Mouse (Mus musculus) liver, embryonic 16.5 days (tissue): ENCODE results near the gene Timm13. TPM values are rescaled to one million over a fixed set of nuclear protein-coding genes. Genes with fewer than 3 reads are reported as not detected.

ENCODE experiments used
- polyA plus RNA-seq: library from polyadenylated mRNA; unstranded; fragments of >200 nt; fragmentation: Nextera tagmentation; extraction: Ambion mirVana; gene quantifications from 2 replicates; pipeline ENCODE4 v1.2.1, GENCODE M21; 2015

Timm13 gene
- polyA plus RNA-seq, 1 experiment from 2014 or later, result 151 TPM

Other genes with a start within 250 kb of the Timm13 start
- gene Btbd2, start 243.9 kb downstream of the Timm13 start, polyA plus RNA-seq, result 2.8 and 5.1 TPM in 2 replicates
- 41.5 and 54.4 TPM in 2 replicates for gene Mknk2, start 222.9 kb downstream of the Timm13 start, polyA plus RNA-seq
- 26.1 and 27.4 TPM in 2 replicates for gene Mob3a, start 199.0 kb downstream of the Timm13 start, polyA plus RNA-seq
- gene Izumo4, start 198.8 kb downstream of the Timm13 start, polyA plus RNA-seq, result 9.3 and 10.4 TPM in 2 replicates
- 20.9 and 21.2 TPM in 2 replicates for gene Ap3d1, start 158.7 kb downstream of the Timm13 start, polyA plus RNA-seq
- 6.0 and 7.5 TPM in 2 replicates for gene Dot1l, start 145.8 kb downstream of the Timm13 start, polyA plus RNA-seq
- gene Sf3a2, start 102.8 kb downstream of the Timm13 start, polyA plus RNA-seq, result 23.4 and 30.1 TPM in 2 replicates
- gene Plekhj1, start 102.3 kb downstream of the Timm13 start, polyA plus RNA-seq, result 61.4 and 64.7 TPM in 2 replicates
- gene Amh, start 95.7 kb downstream of the Timm13 start, polyA plus RNA-seq, result 0.08 TPM in 1 of 2 replicates, not detected in the other
- 0.54 and 1.2 TPM in 2 replicates for gene Jsrp1, start 87.5 kb downstream of the Timm13 start, polyA plus RNA-seq
- gene Oaz1, start 74.3 kb downstream of the Timm13 start, polyA plus RNA-seq, result 1,363 and 1,382 TPM in 2 replicates
- not detected in 2 replicates for gene Lingo3, start 56.9 kb downstream of the Timm13 start, polyA plus RNA-seq
- 92.5 and 108 TPM in 2 replicates for gene Lsm7, start 45.8 kb downstream of the Timm13 start, polyA plus RNA-seq
- gene Sppl2b, start 45.7 kb downstream of the Timm13 start, polyA plus RNA-seq, result 60.4 and 65.3 TPM in 2 replicates
- gene Tmprss9, start 29.1 kb downstream of the Timm13 start, polyA plus RNA-seq, result 0.04 TPM in 1 of 2 replicates, not detected in the other
- 10.3 TPM in 2 replicates for gene Lmnb2, start 17.3 kb upstream of the Timm13 start, polyA plus RNA-seq
- 4.0 and 5.0 TPM in 2 replicates for gene Gadd45b, start 29.1 kb upstream of the Timm13 start, polyA plus RNA-seq
- 0.36 and 0.44 TPM in 2 replicates for gene Gng7, start 114.0 kb upstream of the Timm13 start, polyA plus RNA-seq
- not detected in 2 replicates for gene Diras1, start 124.7 kb upstream of the Timm13 start, polyA plus RNA-seq
- 5.5 TPM in 2 replicates for gene Slc39a3, start 136.5 kb upstream of the Timm13 start, polyA plus RNA-seq
- gene Sgta, start 159.2 kb upstream of the Timm13 start, polyA plus RNA-seq, result 55.3 and 57.3 TPM in 2 replicates
- gene Thop1, start 169.1 kb upstream of the Timm13 start, polyA plus RNA-seq, result 15.5 and 16.6 TPM in 2 replicates
- gene Creb3l3, start 197.9 kb upstream of the Timm13 start, polyA plus RNA-seq, result 39.9 and 45.9 TPM in 2 replicates
- 93.8 and 100 TPM in 2 replicates for gene Map2k2, start 204.9 kb upstream of the Timm13 start, polyA plus RNA-seq
- 30.0 and 35.0 TPM in 2 replicates for gene Zbtb7a, start 234.3 kb upstream of the Timm13 start, polyA plus RNA-seq